Mouse (Mus musculus): Measurements from ENCODE around the gene Asic2. TPM values are rescaled to one million over a fixed set of nuclear protein-coding genes. Genes with fewer than 3 reads are reported as not detected.

Asic2 gene
- total and polyA plus RNA-seq, 3 experiments = not detected

GRCm38 (mm10) chr11:81374003-81374710, 594.1 kb downstream of the Asic2 start:
- Histone ChIP-seq H3K27me3 (ENCODE audit: control insufficient read depth in 1 of 2, insufficient read depth in 2 of 2, low read length in 2 of 2) (no peaks in the 10 kb centered on the region), H3K4me1 (ENCODE audit: control insufficient read depth in 1 of 2, insufficient read depth in 2 of 2, low read length in 2 of 2) (no peaks in the 10 kb centered on the region), H3K79me2 (ENCODE audit: control insufficient read depth, insufficient read depth, low read length, poor library complexity) (no peaks in the 10 kb centered on the region), H3K27ac (ENCODE audit: control insufficient read depth, low read depth, low read length) (no peak overlapping the region), H3K9me3 (replicated peaks; ENCODE audit: insufficient read depth, low read length) (no peaks in the 10 kb centered on the region), H3K4me3 (ENCODE audit: control insufficient read depth in 1 of 2, insufficient read depth in 1 of 2, low read depth in 2 of 2, low read length in 2 of 2) (no peak overlapping the region), H3K36me3 (ENCODE audit: control insufficient read depth in 1 of 2, insufficient read depth in 2 of 2, low read length in 2 of 2) (no peaks in the 10 kb centered on the region), H3K9ac (ENCODE audit: control insufficient read depth, low read depth, low read length, poor library complexity, severe bottlenecking) (no peak overlapping the region)
- TF ChIP-seq ZC3H11A (IDR thresholded peaks at IDR 0.05; ENCODE audit: low read depth, low read length) (no peak), CHD1 (IDR thresholded peaks at IDR 0.05; ENCODE audit: low read depth, low read length) (no peak), EP300 (IDR thresholded peaks at IDR 0.05; ENCODE audit: low read depth in 1 of 2, low read length in 2 of 2) (no peak), RCOR1 (IDR thresholded peaks at IDR 0.05; ENCODE audit: low read depth, low read length) (no peak), MAX (IDR thresholded peaks at IDR 0.05; ENCODE audit: low read length) (no peak), MAZ (IDR thresholded peaks at IDR 0.05; ENCODE audit: low read depth, low read length) (no peak), MAFK (IDR thresholded peaks at IDR 0.05; ENCODE audit: borderline replicate concordance, low read depth, low read length) (no peak), JUND (IDR thresholded peaks at IDR 0.05; ENCODE audit: low read depth, low read length) (no peak), POLR2A (IDR thresholded peaks at IDR 0.05; ENCODE audit: control insufficient read depth in 1 of 2, insufficient read depth in 1 of 2, low read depth in 1 of 2, low read length in 2 of 2, poor library complexity in 1 of 2) (no peak), USF2 (IDR thresholded peaks at IDR 0.05; ENCODE audit: borderline replicate concordance in 1 of 2, insufficient read depth in 1 of 2, low read depth in 1 of 2, low read length in 2 of 2) (no peak), BHLHE40 (IDR thresholded peaks at IDR 0.05; ENCODE audit: borderline replicate concordance, low read depth, low read length) (no peak), NRF1 (IDR thresholded peaks at IDR 0.05; ENCODE audit: insufficient read depth, low read depth, low read length, poor library complexity, severe bottlenecking) (no peak), MYB (IDR thresholded peaks at IDR 0.05; ENCODE audit: low read depth, low read length) (no peak), KAT2A (conservative IDR thresholded peaks at IDR 0.05; ENCODE audit: low read depth, low read length) (no peak), USF1 (IDR thresholded peaks at IDR 0.05; ENCODE audit: low read depth, low read length) (no peak), MEF2A (IDR thresholded peaks at IDR 0.05; ENCODE audit: extremely low read depth, insufficient replicate concordance, low read depth, low read length, poor library complexity, severe bottlenecking) (no peak)
- DNase-seq (ENCODE audit: low read depth, low spot score) = no peak

- no peak overlapping the region for H3K9ac ChIP-seq (ENCODE audit: control insufficient read depth, low read depth, low read length, poor library complexity, severe bottlenecking)
- no peaks in the 10 kb centered on the region for H3K9me3 ChIP-seq (replicated peaks; ENCODE audit: insufficient read depth, low read length)
- no peak for DNase-seq (ENCODE audit: low read depth, low spot score)
- TF ChIP-seq MAFK (IDR thresholded peaks at IDR 0.05; ENCODE audit: borderline replicate concordance, low read depth, low read length) (no peak), NRF1 (IDR thresholded peaks at IDR 0.05; ENCODE audit: insufficient read depth, low read depth, low read length, poor library complexity, severe bottlenecking) (no peak), E2F4 (IDR thresholded peaks at IDR 0.05; ENCODE audit: borderline replicate concordance, low read depth, low read length) (no peak), MYC (IDR thresholded peaks at IDR 0.05; ENCODE audit: low read depth, low read length) (no peak), MXI1 (IDR thresholded peaks at IDR 0.05; ENCODE audit: low read depth, low read length) (no peak), HCFC1 (IDR thresholded peaks at IDR 0.05; ENCODE audit: low read depth, low read length) (no peak), ZKSCAN1 (IDR thresholded peaks at IDR 0.05; ENCODE audit: low read depth, low read length) (no peak), CHD1 (IDR thresholded peaks at IDR 0.05; ENCODE audit: low read depth, low read length) (no peak), POLR2AphosphoS5 (IDR thresholded peaks at IDR 0.05; ENCODE audit: borderline replicate concordance, low read depth, low read length) (no peak), TBP (IDR thresholded peaks at IDR 0.05; ENCODE audit: low read depth, low read length) (no peak)
- H3K4me1 ChIP-seq (ENCODE audit: control insufficient read depth in 1 of 2, insufficient read depth in 2 of 2, low read length in 2 of 2) = no peaks in the 10 kb centered on the region
- H3K4me3 ChIP-seq (ENCODE audit: control insufficient read depth in 1 of 2, insufficient read depth in 1 of 2, low read depth in 2 of 2, low read length in 2 of 2) = no peak overlapping the region
- no peaks in the 10 kb centered on the region for H3K36me3 ChIP-seq (ENCODE audit: control insufficient read depth in 1 of 2, insufficient read depth in 2 of 2, low read length in 2 of 2)
- no peak overlapping the region for H3K27ac ChIP-seq (ENCODE audit: control insufficient read depth, low read depth, low read length)
- H3K79me2 ChIP-seq (ENCODE audit: control insufficient read depth, insufficient read depth, low read length, poor library complexity) = no peaks in the 10 kb centered on the region
- no peaks in the 10 kb centered on the region for H3K27me3 ChIP-seq (ENCODE audit: control insufficient read depth in 1 of 2, insufficient read depth in 2 of 2, low read length in 2 of 2)
Observed at GRCm38 (mm10) chr11:81371545-81371944, 596.7 kb downstream of the Asic2 start.
